Mouse (Mus musculus) left cerebral cortex, postnatal 10 days (tissue): ENCODE data around the gene D8Ertd738e. TPM values are rescaled to one million over a fixed set of nuclear protein-coding genes. Genes with fewer than 3 reads are reported as not detected.
A peak's percentile ranks its signal among the peaks of the same experiment; 100 is the strongest.

Experiments used
- DNase-seq, 2 experiments: peaks; one replicate each; pipeline ENCODE4 v3.0.0; 2021 to 2022; ENCODE audit warnings: low spot score in 2 of 2, mixed read lengths in 1 of 2; ENCODE audit errors: extremely low spot score in 1 of 2
- intact Hi-C: fragments of 180-260 bp; cut with DNase I; formaldehyde crosslinking; loops from one replicate; pipeline ENCODE4 v1.15.1; 2025
- total RNA-seq, 2 experiments: library from RNA; stranded (reverse); gene quantifications; 2 replicates each; pipeline ENCODE4 v1.2.3; 2021

The D8Ertd738e gene
- total RNA-seq, 2 experiments from 2014 or later: 130 to 136 TPM

GRCm38 (mm10) chr8:84206666-84207065, 42.9 kb downstream of the D8Ertd738e start:
- intact Hi-C loops: no loop called here

DNA sequence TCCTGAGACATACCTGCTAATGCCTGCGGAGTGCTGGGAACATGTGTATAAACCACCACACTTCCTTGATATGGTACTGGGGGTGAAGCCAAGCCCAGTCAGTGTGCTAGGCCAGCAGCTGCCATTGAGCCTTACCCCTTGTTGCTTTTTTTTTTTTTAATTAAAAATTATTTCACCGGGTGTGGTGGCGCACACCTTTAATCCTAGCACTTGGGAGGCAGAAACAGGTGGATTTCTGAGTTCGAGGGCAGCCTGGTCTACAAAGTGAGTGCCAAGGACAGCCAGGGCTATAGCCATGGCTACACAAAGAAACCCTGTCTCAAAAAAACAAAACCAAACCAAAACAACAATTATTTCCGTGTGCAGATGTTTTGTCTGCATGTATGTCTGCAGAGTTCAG, 44.4 kb downstream of the D8Ertd738e start:
- intact Hi-C loops: no loop called here
- DNase-seq: no peak

More at GRCm38 (mm10) chr8:84206666-84207065, 42.9 kb downstream of the D8Ertd738e start:
- no peak for DNase-seq

DNA sequence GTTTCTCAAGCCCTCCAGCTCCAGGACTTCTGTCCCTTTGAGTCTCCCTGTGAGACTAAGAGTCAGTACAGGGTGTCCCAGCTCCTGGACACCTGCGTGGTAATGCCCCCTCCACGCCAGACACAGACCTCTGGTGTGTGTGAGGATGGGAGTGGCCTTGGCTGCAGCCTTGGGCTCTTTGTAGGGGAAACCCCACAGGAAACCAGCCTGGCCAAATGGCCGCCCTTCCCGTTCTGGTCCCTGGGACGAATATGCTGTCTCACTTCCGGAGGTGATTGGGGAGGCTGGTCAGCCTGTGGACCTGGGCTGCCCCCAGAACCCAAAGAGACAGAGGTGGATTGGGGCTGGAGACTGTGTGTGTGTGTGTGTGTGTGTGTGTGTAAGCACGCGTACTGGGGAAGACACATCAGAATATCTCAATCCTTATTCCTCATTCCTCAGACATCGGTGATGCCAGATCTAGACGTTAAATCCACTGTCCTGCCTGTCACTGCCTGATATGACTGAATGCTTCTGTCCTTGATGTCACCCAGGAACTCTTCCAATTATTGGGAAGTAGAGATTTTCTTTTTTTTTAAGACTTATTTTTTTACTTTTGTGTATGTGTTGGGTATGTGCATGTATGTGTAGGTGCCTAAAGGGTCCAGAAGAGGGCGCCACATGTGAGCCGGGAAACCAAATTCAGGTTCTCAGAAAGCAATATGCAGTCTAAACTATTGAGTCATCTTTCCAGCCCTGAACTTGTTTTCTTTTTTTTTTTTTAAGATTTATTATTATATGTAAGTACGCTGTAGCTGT, 45.3 kb downstream of the D8Ertd738e start:
- peak in 1 of 2 experiments; percentile 85 for DNase-seq
- intact Hi-C loops: no loop called here

- DNase-seq: peak in 1 of 2 experiments; percentile 93
- intact Hi-C loops: no loop called here
Observed at GRCm38 (mm10) chr8:84202938-84203917, 46.3 kb downstream of the D8Ertd738e start.

GRCm38 (mm10) chr8:84202466-84202865, 47.1 kb downstream of the D8Ertd738e start:
- intact Hi-C loops: no loop called here
- peak in 1 of 2 experiments; percentile 66 for DNase-seq

DNA sequence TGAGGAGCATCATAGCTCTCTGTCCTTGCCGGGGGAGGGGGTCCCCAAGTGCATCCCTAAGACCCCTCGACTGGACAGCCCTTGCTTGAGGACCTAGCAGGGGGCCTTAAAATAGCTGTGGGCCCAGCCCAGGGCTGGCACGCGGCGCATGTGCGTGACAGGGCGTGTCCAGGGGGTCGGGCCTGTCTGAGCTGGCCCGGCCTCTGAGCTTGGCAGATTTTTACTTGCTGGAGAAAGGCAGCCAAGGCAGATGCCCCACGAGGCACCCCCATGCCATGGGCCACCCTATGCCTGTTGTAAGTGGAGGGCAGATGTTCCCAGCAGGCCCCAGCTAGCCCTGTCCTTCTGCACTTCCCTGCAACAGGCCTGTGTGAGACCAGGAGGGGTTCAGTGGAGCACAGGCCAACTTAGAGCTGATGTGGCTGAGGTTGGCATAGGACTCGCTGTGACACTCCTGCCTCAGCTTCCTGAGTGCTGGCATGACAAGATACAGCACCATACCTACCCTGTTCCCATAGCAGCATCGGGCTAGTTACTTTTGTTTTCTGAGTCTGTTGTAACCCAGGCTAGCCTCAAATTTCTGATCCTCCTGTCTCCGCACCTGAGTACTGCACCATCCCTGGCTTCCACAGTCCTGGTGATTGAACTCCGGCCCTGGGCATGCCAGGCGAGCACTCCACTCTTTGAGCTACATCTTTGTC, 47.8 kb downstream of the D8Ertd738e start:
- intact Hi-C loops: no loop called here

DNA sequence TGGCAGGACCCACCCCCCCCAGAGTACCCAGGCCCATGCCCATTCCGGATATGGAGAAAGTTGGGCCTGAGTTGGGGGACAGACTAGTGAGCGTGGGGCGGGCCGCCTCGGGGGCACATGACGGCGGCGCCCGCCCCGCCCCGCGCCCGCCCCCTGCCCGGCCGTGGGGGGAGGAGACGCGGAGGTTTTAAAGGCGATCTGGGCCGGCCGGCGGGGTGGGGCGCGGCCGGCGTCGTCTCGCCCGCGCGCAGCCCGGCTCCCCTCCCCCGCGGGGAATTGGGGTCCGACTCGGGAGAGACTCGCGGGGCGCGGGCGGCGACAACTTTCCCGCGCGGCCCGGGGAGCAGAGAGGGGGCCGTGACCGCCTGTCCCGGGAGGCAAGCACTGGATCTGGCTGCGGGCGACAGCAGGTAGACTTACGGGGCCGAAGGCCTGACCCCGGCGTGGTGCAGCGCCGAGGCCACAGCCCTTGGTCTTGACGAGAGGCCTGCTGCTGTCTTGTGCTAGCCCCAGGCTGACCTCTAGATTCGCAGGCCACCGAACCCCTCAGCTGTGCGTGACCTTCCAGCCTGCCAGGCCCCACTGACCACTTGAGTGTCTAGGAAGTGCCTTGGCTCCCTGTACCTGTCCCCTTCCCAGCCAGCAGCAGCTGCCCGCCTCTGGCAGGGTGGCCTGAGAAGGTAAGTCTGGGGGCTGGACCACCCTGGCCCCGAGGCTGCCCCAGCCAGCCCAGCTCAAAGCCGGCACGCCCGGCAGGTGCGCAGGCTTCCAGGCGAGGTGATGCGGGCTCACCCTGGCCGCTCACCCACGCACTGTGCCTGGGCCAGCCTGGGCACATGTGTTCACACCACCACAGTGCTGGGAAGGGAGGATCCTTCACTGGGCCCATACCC, 48.6 kb downstream of the D8Ertd738e start:
- peak in 1 of 2 experiments; percentile 89 for DNase-seq
- intact Hi-C loops: no loop called here

More for the DNA sequence above, 47.8 kb downstream of the D8Ertd738e start:
- DNase-seq: peak in 1 of 2 experiments; percentile 85

DNA sequence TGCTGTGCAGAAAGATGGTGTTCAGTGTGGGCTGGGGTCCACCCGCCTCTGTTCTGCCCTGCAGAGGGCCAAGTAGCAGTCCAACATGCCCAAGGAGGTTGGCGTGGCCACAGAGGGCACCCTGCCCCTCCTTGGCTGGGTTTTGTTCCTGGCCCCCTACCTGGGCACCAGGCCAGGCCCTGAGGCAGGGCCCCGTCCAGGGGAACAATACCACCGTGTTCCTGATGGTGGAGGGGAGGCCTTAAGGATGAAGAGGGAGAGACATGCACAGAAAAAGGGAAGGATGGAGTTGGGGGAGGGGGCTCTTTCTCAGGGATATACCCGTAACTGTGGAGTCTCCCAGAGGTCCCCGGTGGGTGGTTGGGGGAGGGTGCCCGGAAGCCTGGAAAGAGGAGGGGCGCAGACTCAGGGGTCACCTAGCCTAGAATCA, 49.4 kb downstream of the D8Ertd738e start:
- DNase-seq: peak in 1 of 2 experiments; percentile 53
- intact Hi-C loops: no loop called here

GRCm38 (mm10) chr8:84199348-84200125, 50.0 kb downstream of the D8Ertd738e start:
- intact Hi-C loops: no loop called here
- no peak for DNase-seq

- DNase-seq: no peak
- intact Hi-C loops: no loop called here
Observed at GRCm38 (mm10) chr8:84198871-84199270, 50.6 kb downstream of the D8Ertd738e start.

GRCm38 (mm10) chr8:84197922-84198774, 51.4 kb downstream of the D8Ertd738e start:
- intact Hi-C loops: no loop called here
- DNase-seq: peak; percentile 71 to 95

DNA sequence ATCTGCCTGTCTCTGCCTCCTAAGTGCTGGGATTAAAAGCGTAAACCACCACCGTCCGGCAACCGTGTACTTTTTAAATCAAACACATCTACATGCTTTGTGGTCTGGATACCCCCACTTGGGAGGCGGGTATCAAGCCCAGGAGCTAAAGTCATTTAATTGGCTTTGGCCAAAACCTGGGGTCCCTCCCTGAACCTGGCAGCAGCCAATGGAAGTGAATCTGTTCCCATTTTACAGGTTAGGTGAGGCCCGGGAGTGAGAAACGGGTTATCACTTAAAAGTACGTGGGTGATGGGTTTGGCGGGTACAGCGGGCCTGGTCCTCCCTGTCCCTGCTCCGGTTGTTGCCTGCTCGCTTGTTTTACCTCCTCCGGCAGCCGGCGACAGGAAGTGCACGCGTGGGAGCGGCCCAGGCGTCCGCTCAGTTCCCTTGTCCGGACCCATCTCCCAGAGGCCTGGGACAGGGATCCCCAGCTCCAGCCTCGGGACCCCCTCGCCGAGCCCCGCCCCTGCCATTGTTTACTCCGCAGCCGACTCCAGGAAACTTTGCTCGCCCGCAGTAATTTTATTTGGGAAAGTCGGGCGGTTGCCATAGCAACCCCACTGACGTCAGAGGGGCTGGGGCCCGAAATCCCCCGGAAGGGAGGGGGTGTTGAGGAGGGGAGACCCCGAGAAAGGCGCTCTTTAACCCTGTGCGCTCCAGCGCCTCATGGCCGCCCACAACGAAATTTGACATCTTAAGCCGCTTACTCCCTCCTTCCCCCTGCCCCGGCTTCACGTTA, 52.2 kb downstream of the D8Ertd738e start:
- DNase-seq: peak; percentile 83 to 93
- intact Hi-C loops: no loop called here
